ENCODE assay signal across 11 mouse cellular contexts in genomic region chr8:26805371-26805821, GRCm38 (mm10).
DNase-seq lines count a peak whose midpoint lies in the region; ATAC-seq lines count a peak whose summit lies in the region.
"Had no signal": no experiment of that assay in that cellular context is flagged by ENCODE, and none has a peak within 500 bp of the region (broad histone marks: within the 10 kb centered on the region; RNA-seq: fewer than 3 reads in every experiment).

No protein-coding gene starts in this region.

- H3K4me1 ChIP-seq in heart, embryonic 10.5 days, result peaks cover 52% of the 10 kb centered on the region
- H3K4me1 ChIP-seq in heart, embryonic 12.5 days (replicated peaks), result peaks cover 47% of the 10 kb centered on the region
- H3K4me1 ChIP-seq in midbrain, embryonic 10.5 days, result peaks cover 46% of the 10 kb centered on the region
- peaks cover 15% of the 10 kb centered on the region for H3K4me1 ChIP-seq in midbrain, embryonic 11.5 days (ENCODE audit: control insufficient read depth, insufficient read depth, low read length)
- H3K4me1 ChIP-seq in embryonic facial prominence, embryonic 15.5 days, result peaks cover 62% of the 10 kb centered on the region
- H3K4me1 ChIP-seq in midbrain, embryonic 15.5 days, result peaks cover 23% of the 10 kb centered on the region

- no peak for ATAC-seq in heart, embryonic 12.5 days (ENCODE audit: insufficient number of reproducible peaks, low FRiP score)
- no peak for ATAC-seq in midbrain, embryonic 11.5 days (ENCODE audit: low FRiP score)
- ATAC-seq in embryonic facial prominence, embryonic 15.5 days (ENCODE audit: insufficient number of reproducible peaks, low FRiP score, low TSS enrichment, low read depth), result no peak
- ATAC-seq in midbrain, embryonic 15.5 days (replicated peaks), result no peak
- ATAC-seq: CD4-positive, CD25-positive, alpha-beta regulatory T cell, adult 4 months had no signal

- no peaks in the 10 kb centered on the region for H3K36me3 ChIP-seq in heart, embryonic 10.5 days
- no peaks in the 10 kb centered on the region for H3K36me3 ChIP-seq in heart, embryonic 12.5 days
- H3K36me3 ChIP-seq in midbrain, embryonic 10.5 days, result no peaks in the 10 kb centered on the region
- no peaks in the 10 kb centered on the region for H3K36me3 ChIP-seq in midbrain, embryonic 11.5 days (ENCODE audit: control insufficient read depth, insufficient read depth, low read length)
- no peaks in the 10 kb centered on the region for H3K36me3 ChIP-seq in embryonic facial prominence, embryonic 15.5 days
- no peaks in the 10 kb centered on the region for H3K36me3 ChIP-seq in midbrain, embryonic 15.5 days (replicated peaks)
- H3K36me3 ChIP-seq: midbrain, embryonic 12.5 days had no signal

- no peaks in the 10 kb centered on the region for H3K9me3 ChIP-seq in heart, embryonic 10.5 days
- no peaks in the 10 kb centered on the region for H3K9me3 ChIP-seq in heart, embryonic 12.5 days (replicated peaks)
- no peaks in the 10 kb centered on the region for H3K9me3 ChIP-seq in midbrain, embryonic 10.5 days (replicated peaks)
- no peaks in the 10 kb centered on the region for H3K9me3 ChIP-seq in midbrain, embryonic 11.5 days (ENCODE audit: control insufficient read depth, low read length)
- H3K9me3 ChIP-seq in embryonic facial prominence, embryonic 15.5 days (replicated peaks), result no peaks in the 10 kb centered on the region
- H3K9me3 ChIP-seq in midbrain, embryonic 15.5 days, result no peaks in the 10 kb centered on the region
- H3K9me3 ChIP-seq: midbrain, embryonic 12.5 days had no signal

- H3K4me2 ChIP-seq in heart, embryonic 12.5 days, result no peak overlapping the region
- no peak overlapping the region for H3K4me2 ChIP-seq in midbrain, embryonic 11.5 days
- peak overlapping the region; percentile 22; the same call in 1 of the 2 replicates for H3K4me2 ChIP-seq in embryonic facial prominence, embryonic 15.5 days (replicated peaks)
- H3K4me2 ChIP-seq in midbrain, embryonic 15.5 days, result no peak overlapping the region
- H3K4me2 ChIP-seq: midbrain, embryonic 12.5 days had no signal

- H3K27me3 ChIP-seq in heart, embryonic 10.5 days (ENCODE audit: insufficient read depth, poor library complexity, severe bottlenecking), result peaks cover 36% of the 10 kb centered on the region
- H3K27me3 ChIP-seq in heart, embryonic 12.5 days (replicated peaks), result peaks cover 42% of the 10 kb centered on the region
- H3K27me3 ChIP-seq in midbrain, embryonic 10.5 days (ENCODE audit: low read depth, poor library complexity, severe bottlenecking), result peaks cover 33% of the 10 kb centered on the region
- no peaks in the 10 kb centered on the region for H3K27me3 ChIP-seq in midbrain, embryonic 11.5 days (ENCODE audit: control insufficient read depth, insufficient read depth, low read length)
- peaks cover 12% of the 10 kb centered on the region for H3K27me3 ChIP-seq in embryonic facial prominence, embryonic 15.5 days
- H3K27me3 ChIP-seq in midbrain, embryonic 15.5 days (replicated peaks), result no peaks in the 10 kb centered on the region

- 0 out of 2 replicates have a peak overlapping the region, but pooled peaks have one; percentile 5 for H3K27ac ChIP-seq in heart, embryonic 10.5 days
- no peak overlapping the region for H3K27ac ChIP-seq in heart, embryonic 12.5 days (ENCODE audit: poor library complexity, severe bottlenecking)
- H3K27ac ChIP-seq in midbrain, embryonic 10.5 days (replicated peaks), result peak overlapping the region; percentile 33; the same call in 1 of the 2 replicates
- no peak overlapping the region for H3K27ac ChIP-seq in midbrain, embryonic 11.5 days (ENCODE audit: low read depth, low read length)
- H3K27ac ChIP-seq in embryonic facial prominence, embryonic 15.5 days (replicated peaks), result peak overlapping the region; percentile 78
- H3K27ac ChIP-seq in midbrain, embryonic 15.5 days, result no peak overlapping the region
- H3K27ac ChIP-seq: left cerebral cortex, adult 2 months; midbrain, embryonic 12.5 days had no signal

- WGBS in heart, embryonic 10.5 days, result 35% methylated on average over 6 of the region's 6 CpGs
- WGBS in heart, embryonic 12.5 days, result 36% methylated on average over 6 of the region's 6 CpGs
- 25% methylated on average over 6 of the region's 6 CpGs for WGBS in midbrain, embryonic 10.5 days
- 28% methylated on average over 6 of the region's 6 CpGs for WGBS in midbrain, embryonic 11.5 days
- WGBS in embryonic facial prominence, embryonic 15.5 days, result 3% methylated on average over 6 of the region's 6 CpGs
- 19% methylated on average over 6 of the region's 6 CpGs for WGBS in midbrain, embryonic 15.5 days

- H3K4me3 ChIP-seq in heart, embryonic 10.5 days, result no peak overlapping the region
- H3K4me3 ChIP-seq in heart, embryonic 12.5 days, result no peak overlapping the region
- no peak overlapping the region for H3K4me3 ChIP-seq in midbrain, embryonic 10.5 days
- no peak overlapping the region for H3K4me3 ChIP-seq in midbrain, embryonic 11.5 days (ENCODE audit: low read depth, low read length)
- no peak overlapping the region for H3K4me3 ChIP-seq in embryonic facial prominence, embryonic 15.5 days (replicated peaks)
- H3K4me3 ChIP-seq in midbrain, embryonic 15.5 days, result no peak overlapping the region
- H3K4me3 ChIP-seq: left cerebral cortex, adult 2 months; midbrain, embryonic 12.5 days had no signal

- H3K9ac ChIP-seq in heart, embryonic 12.5 days, result no peak overlapping the region
- no peak overlapping the region for H3K9ac ChIP-seq in midbrain, embryonic 11.5 days (ENCODE audit: low read length)
- H3K9ac ChIP-seq in embryonic facial prominence, embryonic 15.5 days, result no peak overlapping the region
- no peak overlapping the region for H3K9ac ChIP-seq in midbrain, embryonic 15.5 days
- H3K9ac ChIP-seq: midbrain, embryonic 12.5 days had no signal

- DNase-seq in heart, embryonic 10.5 days (ENCODE audit: low spot score), result no peak
- DNase-seq in midbrain, embryonic 10.5 days (ENCODE audit: low spot score), result peak; percentile 29
- DNase-seq in midbrain, embryonic 11.5 days (ENCODE audit: low spot score, missing footprints), result no peak
- DNase-seq in lung, postnatal 36 days, result peak; percentile 36
- DNase-seq in thymus, postnatal 36 days, result no peak

Comparison
In these comparisons a context has a peak if more than half of its experiments do, and no peak if none do; other contexts are left out.
1. DNase-seq: peak in midbrain, embryonic 10.5 days (single experiment) and lung, postnatal 36 days (single experiment); none in heart, embryonic 10.5 days (single experiment), midbrain, embryonic 11.5 days (single experiment) and thymus, postnatal 36 days (0 of 2).
2. H3K27ac ChIP-seq: peak in heart, embryonic 10.5 days (single experiment), midbrain, embryonic 10.5 days (single experiment) and embryonic facial prominence, embryonic 15.5 days (single experiment); none in heart, embryonic 12.5 days (single experiment), midbrain, embryonic 11.5 days (single experiment) and midbrain, embryonic 15.5 days (single experiment).